Mouse (Mus musculus): ENCODE measurements at regions not wholly inside any gene's neighbourhood (a gene's known extent, or its start where the extent isn't known, plus 50 kb on each side); places are given as distances from the start of the nearest gene placed in this dataset.

DNA sequence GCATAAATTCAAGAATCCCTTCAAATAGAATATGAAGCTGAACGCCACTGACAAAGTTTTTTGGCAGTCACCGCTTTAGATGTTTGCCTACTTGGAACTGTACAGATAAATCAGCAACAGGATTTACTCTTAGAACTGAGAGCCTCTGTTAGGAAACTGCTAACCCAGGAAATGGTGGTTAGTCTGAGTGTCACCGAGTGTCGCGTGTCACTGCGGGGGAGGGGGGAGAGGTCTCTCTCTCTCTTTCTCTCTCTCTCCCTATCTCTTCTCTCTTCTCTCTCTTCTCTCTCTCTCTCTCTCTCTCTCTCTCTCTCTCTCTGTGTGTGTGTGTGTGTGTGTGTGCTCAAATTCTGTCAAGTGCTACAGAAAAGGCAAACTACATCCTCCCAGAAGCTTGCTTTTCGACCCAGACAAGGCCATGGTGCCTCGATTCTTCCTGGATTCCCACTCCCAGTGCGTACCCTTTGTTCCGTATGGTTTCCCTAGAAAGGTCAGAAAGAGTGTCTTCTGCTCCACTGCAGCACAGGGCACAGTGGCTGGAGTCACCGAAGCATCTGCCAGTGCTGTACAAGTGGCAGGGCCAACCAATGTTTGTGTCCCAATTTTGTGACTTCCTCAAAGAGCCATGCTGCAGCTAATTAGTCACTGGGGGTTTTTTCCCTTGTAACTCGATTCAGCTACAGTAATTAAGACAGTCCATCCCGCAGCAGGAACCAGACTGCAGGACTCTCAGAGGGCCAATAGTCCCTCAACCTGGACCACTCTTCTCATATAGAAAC lies 87.0 kb downstream of the Cog6 start:
- no peak for DNase-seq

DNA sequence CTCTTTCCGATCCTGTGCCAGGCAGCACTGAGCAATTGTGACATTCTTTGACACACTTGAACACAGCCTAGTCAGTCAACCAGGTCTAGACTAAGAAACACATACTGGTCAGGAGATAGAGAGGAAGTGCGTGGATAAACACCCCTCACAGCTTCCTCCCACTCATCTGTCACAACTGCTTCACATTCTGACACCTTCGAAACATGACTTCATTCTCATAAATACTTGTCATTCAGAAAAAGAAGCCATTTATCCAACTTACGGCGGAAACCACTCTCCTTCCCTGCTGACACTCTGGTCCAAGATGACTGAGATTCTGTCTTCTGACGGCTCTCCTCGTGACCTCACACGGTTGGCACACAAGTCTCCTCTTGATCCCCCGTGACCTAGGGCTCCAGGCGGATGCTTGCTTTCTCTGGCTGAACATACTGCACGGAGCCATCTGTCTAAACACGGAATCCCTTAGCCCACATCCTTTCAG lies 89.6 kb downstream of the Cog6 start:
- no peak for DNase-seq

- no peak for DNase-seq
Measured at GRCm38 (mm10) chr3:52926549-52926948, 90.5 kb downstream of the Cog6 start.

DNA sequence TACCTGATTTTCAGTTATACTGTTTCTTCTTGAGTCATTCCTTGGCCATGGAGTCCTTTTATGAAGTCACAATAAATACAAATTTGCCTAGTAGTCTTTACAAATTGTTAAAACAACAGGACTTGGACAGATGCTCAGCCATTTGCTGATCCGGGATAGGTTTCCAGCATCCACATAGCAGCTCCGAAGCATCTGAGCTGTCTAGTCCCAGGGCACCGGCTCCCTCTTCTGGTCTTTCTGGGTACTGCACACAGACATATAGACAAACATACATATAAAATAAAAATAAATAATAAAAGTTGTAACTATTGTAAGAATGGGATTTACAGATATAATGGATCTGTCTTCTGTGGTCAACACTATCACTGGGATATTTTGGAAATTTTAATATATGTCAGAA lies 91.8 kb downstream of the Cog6 start:
- no peak for DNase-seq

DNA sequence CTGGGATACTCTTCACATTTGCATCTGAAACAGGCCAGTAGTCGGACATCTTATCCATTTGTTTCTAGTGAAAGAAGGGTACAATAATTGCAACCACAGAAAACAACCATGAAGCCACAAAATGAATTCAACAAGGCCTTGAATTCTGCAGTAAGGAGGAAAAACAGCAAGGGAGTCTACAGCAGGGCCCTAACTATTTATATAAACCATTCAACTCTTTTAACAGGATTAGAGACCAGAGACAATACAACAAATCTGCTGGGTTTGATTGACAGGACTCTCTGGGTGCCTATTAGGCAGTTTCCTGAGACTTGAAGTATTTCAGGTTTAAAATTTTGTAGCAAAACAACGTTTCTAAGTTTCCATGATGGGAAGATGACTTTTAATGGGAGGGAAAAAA lies 92.4 kb downstream of the Cog6 start:
- DNase-seq = no peak

DNA sequence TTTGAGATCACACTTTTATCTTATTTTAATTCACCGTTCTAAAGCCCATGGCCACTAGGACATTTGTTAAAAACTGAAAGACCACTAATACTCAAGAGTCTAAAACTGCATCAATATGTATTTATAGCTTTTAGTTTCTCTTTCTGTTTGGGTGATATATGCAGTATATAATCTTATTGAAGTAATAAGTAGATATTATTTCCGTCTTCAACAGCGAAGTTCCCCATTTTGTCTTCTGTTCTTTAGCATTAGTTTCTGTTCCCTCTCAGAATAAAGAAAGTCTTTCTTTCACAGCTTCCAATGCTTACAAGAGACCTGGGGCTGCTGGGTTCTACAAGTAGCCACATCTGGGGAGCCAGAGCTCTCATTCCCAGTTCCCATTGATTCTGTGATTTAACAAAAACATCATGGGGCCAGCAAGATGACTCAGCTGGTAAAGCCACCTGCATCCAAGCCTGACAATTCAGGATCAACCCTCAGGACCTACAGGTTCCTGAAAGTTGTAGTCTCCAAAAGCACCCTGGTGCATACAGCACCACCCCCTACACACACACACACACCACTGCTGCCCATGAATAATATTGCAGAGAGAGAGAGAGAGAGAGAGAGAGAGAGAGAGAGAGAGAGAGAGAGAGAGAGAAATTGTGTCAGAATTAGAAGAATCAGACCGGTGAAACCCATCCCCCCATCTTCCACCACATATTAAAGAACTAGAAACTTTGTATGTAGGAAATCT lies 93.0 kb downstream of the Cog6 start:
- DNase-seq = no peak

DNA sequence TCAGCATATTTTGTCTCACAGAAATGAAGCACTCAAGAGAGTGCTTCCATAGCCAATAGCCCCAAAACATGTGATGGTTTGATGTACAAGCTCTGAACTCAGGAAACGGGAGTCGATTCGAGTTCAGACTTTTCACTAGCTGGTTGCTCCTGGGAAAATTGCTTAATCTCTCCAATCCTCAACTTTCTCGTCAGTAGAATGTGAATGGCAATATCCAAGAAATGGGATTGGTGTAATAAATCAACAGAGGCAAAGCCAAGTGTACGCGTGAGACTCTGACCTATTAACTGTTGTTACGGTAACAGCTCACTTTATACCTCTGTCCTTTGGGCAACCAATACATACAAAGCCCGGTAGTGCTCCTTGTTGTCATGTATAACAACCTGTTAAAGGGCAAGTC lies 94.6 kb downstream of the Cog6 start:
- DNase-seq = no peak

GRCm38 (mm10) chr3:52906823-52907564 lies 110.0 kb downstream of the Cog6 start:
- DNase-seq = no peak

GRCm38 (mm10) chr3:52904028-52904427 lies 113.0 kb downstream of the Cog6 start:
- no peak for DNase-seq

DNA sequence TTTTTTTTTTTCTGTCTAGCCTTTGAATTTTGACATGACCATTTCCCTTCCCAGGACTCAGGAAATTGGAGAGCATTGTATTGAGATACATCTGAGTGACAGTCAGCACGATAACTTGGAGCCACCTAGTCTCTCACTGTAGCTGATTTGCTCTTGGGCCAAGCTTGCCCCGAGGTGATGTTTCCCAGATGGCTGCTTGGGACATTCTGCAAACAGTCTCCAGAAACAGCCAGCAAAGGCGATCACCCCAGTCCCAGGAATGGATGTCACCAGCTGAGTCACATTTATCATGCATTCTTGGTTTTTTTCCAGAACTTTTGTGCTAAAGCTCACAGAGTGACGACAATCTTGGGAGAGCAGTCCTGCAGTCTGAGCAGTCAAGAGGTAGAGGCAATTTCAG lies 119.4 kb downstream of the Cog6 start:
- peak; percentile 5 for DNase-seq

- DNase-seq = no peak
Measured at GRCm38 (mm10) chr3:52896462-52896861, 120.6 kb downstream of the Cog6 start.

DNA sequence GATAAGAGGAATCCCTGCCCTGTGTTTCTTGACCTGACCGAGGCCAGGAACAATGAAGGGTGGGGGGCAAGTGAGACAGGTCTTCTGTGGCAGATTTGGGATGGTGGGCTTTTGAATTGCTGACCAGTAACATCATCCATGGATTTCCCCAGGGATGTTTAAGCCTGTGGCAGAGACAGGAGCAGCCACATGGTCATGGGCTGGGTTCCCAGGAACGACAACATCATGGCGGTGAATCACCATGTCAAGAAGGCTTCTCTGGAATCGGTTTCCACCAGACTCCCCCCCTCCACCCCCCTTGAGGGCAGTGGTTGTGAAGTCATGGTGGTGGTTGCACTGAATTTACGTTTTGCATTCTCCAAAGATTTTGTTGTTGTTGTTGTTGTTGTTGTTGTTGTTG lies 121.3 kb downstream of the Cog6 start:
- DNase-seq = no peak

DNA sequence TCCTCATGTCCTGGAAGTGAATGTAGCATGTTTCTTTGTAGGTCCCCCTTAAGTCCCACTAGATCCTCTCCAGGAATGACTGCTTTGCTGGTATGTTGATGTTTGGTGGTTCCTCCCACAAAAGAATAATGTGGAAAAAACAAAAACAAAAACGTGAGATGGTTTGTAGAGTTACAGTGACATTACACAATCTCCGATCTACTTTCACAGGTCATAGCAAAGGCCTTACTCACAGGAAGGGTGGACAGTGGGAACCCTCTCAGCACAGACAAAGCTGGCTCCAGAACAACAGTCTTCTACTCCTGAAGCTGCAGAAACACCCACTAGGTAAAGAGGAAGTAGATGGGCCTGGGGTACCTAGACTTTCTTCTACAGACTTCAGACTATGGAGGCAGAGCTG lies 122.2 kb downstream of the Cog6 start:
- DNase-seq = no peak

- no peak for DNase-seq
Measured at GRCm38 (mm10) chr3:52889156-52889715, 127.8 kb downstream of the Cog6 start.

DNA sequence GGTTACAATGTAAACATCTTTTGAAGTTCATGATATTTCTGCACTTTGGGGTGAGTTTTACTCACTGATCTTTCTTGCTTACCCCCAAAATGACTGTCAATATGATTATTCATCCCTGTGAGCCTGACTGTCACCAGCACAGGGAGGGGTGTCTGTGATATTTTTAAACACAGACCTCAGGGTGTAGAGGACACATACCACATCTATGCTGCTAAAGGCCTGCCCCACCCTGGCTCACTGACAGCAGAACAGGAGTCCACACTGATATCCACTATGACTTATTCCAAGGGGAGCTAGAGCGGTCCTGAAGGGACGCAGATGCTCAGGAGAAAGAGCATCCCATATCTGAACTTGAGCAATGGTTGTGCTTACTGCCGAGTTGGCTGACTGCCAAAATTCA lies 135.1 kb downstream of the Cog6 start:
- DNase-seq = no peak

DNA sequence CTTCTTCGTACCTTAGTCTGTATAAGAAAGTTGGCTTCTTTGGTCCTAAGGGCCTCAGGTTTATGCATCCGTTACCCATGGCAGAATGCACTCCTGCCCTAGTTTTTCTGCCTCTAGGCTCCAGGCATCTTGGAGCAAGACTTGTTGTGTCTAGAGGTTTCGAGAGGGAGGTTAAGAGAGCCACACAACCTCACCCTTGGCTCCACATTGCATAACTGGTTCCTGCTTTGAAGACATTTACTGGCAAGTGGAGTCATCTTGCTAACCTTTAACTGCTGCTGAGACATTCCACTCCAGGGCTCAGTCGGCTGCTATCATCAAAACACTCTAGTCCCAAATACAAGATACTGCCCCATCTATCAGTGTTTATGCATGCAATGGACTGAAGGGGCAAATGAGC lies 135.9 kb downstream of the Cog6 start:
- DNase-seq = no peak

GRCm38 (mm10) chr3:52879700-52880099 lies 137.3 kb downstream of the Cog6 start:
- no peak for DNase-seq

DNA sequence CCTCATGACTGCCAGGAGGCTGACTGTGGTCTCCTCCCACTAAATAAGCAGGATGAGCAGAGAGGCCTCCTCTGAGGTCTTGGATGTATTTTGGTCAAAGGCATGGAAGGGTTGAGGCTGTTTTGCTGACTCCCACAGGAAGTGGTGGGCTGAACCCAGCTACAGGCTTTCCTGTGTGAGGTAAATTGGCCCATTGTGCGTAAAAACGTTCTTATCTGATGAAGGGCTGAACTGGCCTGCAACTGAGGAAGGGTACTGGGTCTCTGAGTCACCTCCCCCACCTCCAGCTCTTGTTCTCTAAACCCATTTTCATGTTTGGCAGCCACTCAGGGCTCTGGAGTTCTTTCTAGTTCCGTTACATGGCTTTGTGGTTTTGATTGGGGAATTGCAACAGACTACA lies 138.7 kb downstream of the Cog6 start:
- DNase-seq = no peak

- no peak for DNase-seq
Measured at GRCm38 (mm10) chr3:52872260-52872659, 144.8 kb downstream of the Cog6 start.

DNA sequence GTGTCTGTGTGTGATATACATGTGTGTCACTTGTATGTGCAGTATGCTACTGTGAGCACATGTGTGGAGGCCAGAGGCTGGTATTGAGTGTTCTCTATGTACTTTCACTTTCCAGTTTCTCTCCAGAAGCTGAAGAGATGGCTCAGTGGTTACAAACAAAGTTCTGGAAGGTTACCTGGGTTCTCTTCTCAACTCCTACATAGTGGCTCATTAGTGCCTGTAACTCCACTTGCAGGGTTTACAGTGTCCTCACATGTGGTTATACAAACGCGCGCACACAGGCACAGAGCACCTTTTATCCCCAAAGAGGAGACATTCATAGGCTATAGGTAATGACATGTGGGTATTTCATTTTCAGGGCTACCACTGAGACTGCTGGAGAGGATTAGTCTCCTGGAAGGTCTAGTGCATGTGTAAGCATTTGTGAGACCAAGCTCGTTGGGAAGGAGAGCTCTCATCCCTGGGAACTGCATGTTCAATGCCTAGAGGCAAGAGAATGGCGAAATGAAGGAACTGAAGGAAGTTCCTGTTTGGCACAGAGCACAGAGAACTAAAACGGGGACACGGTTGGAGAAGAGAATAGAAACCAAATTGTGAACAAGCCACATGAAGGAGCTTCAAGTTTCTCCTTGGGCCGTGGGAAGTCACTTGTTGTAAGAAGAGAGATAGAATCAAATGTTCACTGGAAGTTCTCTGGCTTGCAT lies 153.7 kb downstream of the Cog6 start:
- DNase-seq = no peak

GRCm38 (mm10) chr3:52862026-52862425 lies 155.0 kb downstream of the Cog6 start:
- no peak for DNase-seq

DNA sequence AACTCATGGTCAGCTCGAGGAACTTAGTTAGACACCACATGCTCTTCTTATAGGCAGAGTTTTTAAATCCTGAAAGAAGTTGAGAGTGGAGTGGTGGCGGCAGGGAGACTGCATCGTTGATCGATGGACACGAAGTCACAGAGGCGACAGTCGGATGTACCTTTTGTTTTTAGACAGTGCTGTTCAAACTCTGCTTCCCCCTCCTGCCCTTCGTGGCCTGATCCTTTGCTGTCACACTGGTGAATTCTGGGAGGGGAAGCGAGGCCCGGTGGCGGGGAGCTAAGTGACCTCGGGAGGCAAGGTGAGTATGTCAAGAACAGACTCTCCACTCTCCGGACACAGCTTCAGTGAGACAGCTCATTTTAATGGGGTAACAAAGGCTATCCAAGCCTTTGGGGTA lies 155.5 kb downstream of the Cog6 start:
- DNase-seq = no peak

Data from gastrocnemius, postnatal 25 days (tissue).